Mouse (Mus musculus) c-Kit-positive CD71-negative TER-119-negative erythroid progenitor cells, embryonic 14.5 days (primary cell): Measurements from ENCODE around the gene Kazald1.
"Not testable (repeated sequence)": the region's sequence is repeated elsewhere in the genome, so short reads cannot be mapped to it uniquely, and the experiment has no call there.

Experiments
- DNase-seq: peaks from one replicate; pipeline ENCODE4 v3.0.0-alpha.2; 2013; ENCODE audit warnings: low read depth

Gene Kazald1

GRCm38 (mm10) chr19:45074580-45075322 is at the start of gene Kazald1:
Gene Kazald1 (plus strand): TSS chr19:45075241.
- peak; percentile 75 for DNase-seq

GRCm38 (mm10) chr19:45025937-45026568 is 49.0 kb upstream of the Kazald1 start:
- no peak for DNase-seq

- no peak for DNase-seq
Measured at GRCm38 (mm10) chr19:45026958-45027670, 47.9 kb upstream of the Kazald1 start.

- DNase-seq: no peak
Measured at GRCm38 (mm10) chr19:45027848-45028247, 47.2 kb upstream of the Kazald1 start.

- no peak for DNase-seq
Measured at GRCm38 (mm10) chr19:45028746-45029145, 46.3 kb upstream of the Kazald1 start.

GRCm38 (mm10) chr19:45029571-45029970 is 45.5 kb upstream of the Kazald1 start:
- DNase-seq: no peak

- DNase-seq: no peak
Measured at GRCm38 (mm10) chr19:45030111-45030510, 44.9 kb upstream of the Kazald1 start.

- DNase-seq: peak; percentile 85
Measured at GRCm38 (mm10) chr19:45030746-45031693, 44.0 kb upstream of the Kazald1 start.

GRCm38 (mm10) chr19:45031780-45032179 is 43.3 kb upstream of the Kazald1 start:
- DNase-seq: peak; percentile 70

- DNase-seq: no peak
Measured at GRCm38 (mm10) chr19:45032570-45033332, 42.3 kb upstream of the Kazald1 start.

- DNase-seq: no peak
Measured at GRCm38 (mm10) chr19:45036867-45037266, 38.2 kb upstream of the Kazald1 start.

- DNase-seq: not testable (repeated sequence)
Measured at GRCm38 (mm10) chr19:45038198-45038597, 36.8 kb upstream of the Kazald1 start.

GRCm38 (mm10) chr19:45040214-45040613 is 34.8 kb upstream of the Kazald1 start:
- DNase-seq: no peak

- DNase-seq: no peak
Measured at GRCm38 (mm10) chr19:45044389-45044927, 30.6 kb upstream of the Kazald1 start.

- no peak for DNase-seq
Measured at GRCm38 (mm10) chr19:45045236-45045635, 29.8 kb upstream of the Kazald1 start.

- DNase-seq: no peak
Measured at GRCm38 (mm10) chr19:45045651-45046050, 29.4 kb upstream of the Kazald1 start, which contains the start of gene Pdzd7. Gene Pdzd7 (minus strand): TSS chr19:45045717.

- no peak for DNase-seq
Measured at GRCm38 (mm10) chr19:45046523-45047321, 28.3 kb upstream of the Kazald1 start.

GRCm38 (mm10) chr19:45047417-45047934 is 27.6 kb upstream of the Kazald1 start, which contains the start of gene Sfxn3:
Gene Sfxn3 (plus strand): TSS chr19:45047503.
- DNase-seq: peak; percentile 69

- no peak for DNase-seq
Measured at GRCm38 (mm10) chr19:45047935-45048643, 27.0 kb upstream of the Kazald1 start.
